Mouse (Mus musculus) ES-E14 (cell line): ENCODE data around the gene Rapgef2. TPM values are rescaled to one million over a fixed set of nuclear protein-coding genes. Genes with fewer than 3 reads are reported as not detected.

Source experiments
- DNase-seq: peaks from one replicate; pipeline ENCODE4 v3.0.0-alpha.2; 2013; ENCODE audit warnings: low read depth, low spot score
- H3K27ac ChIP-seq: 2 replicates; pipeline ENCODE4 v1.5.1; 2012; ENCODE audit warnings: low read depth, mild to moderate bottlenecking, low read length, moderate library complexity, mixed read lengths; ENCODE audit not compliant: poor library complexity, insufficient read depth, severe bottlenecking
- H3K36me3 ChIP-seq: 2 replicates; pipeline ENCODE4 v1.6.1; 2012; ENCODE audit warnings: mild to moderate bottlenecking, low read length, moderate library complexity, mixed read lengths; ENCODE audit not compliant: control insufficient read depth, poor library complexity, insufficient read depth, severe bottlenecking
- H3K4me1 ChIP-seq, 2 experiments: fragments of 150-350 bp in 1 of 2; sonication (generic) in 1 of 2; 2 replicates each; pipeline ENCODE4 v1.6.1; 2012; ENCODE audit warnings: low read length in 2 of 2, mild to moderate bottlenecking in 1 of 2, mixed read lengths in 1 of 2; ENCODE audit not compliant: control insufficient read depth in 2 of 2, insufficient read depth in 2 of 2, poor library complexity in 1 of 2
- H3K4me3 ChIP-seq, 2 experiments: fragments of 150-350 bp in 1 of 2; sonication (generic) in 1 of 2; 2 replicates each; pipeline ENCODE4 v1.5.1; 2012; ENCODE audit warnings: low read length in 2 of 2, low read depth in 1 of 2, mild to moderate bottlenecking in 1 of 2, mixed read lengths in 1 of 2; ENCODE audit not compliant: insufficient read depth in 1 of 2, poor library complexity in 1 of 2, severe bottlenecking in 1 of 2
- H3K9ac ChIP-seq: 2 replicates; pipeline ENCODE4 v1.6.1; 2012; ENCODE audit warnings: low read depth, mild to moderate bottlenecking, low read length, mixed read lengths; ENCODE audit not compliant: poor library complexity, insufficient read depth, severe bottlenecking
- H3K9me3 ChIP-seq: fragments of 150-350 bp; sonication (generic); 2 replicates; pipeline ENCODE4 v1.6.1; 2012; ENCODE audit warnings: low read depth, mild to moderate bottlenecking, low read length; ENCODE audit not compliant: control insufficient read depth, insufficient read depth
- CHD2 ChIP-seq: IDR thresholded peaks from 2 replicates; pipeline ENCODE4 v1.6.1; 2014; ENCODE audit warnings: mild to moderate bottlenecking, low read depth, low read length, inconsistent platforms
- HCFC1 ChIP-seq: IDR thresholded peaks from 2 replicates; pipeline ENCODE4 v1.6.1; 2012; ENCODE audit warnings: low read length, inconsistent platforms, borderline replicate concordance; ENCODE audit not compliant: insufficient read depth
- MAFK ChIP-seq: IDR thresholded peaks from 2 replicates; pipeline ENCODE4 v1.6.1; 2014; ENCODE audit warnings: mild to moderate bottlenecking, low read depth, low read length, inconsistent platforms; ENCODE audit not compliant: insufficient read depth
- ZC3H11A ChIP-seq: IDR thresholded peaks from 2 replicates; pipeline ENCODE4 v1.6.1; 2012; ENCODE audit warnings: low read depth, mild to moderate bottlenecking, inconsistent platforms, low read length, borderline replicate concordance
- ZNF384 ChIP-seq: IDR thresholded peaks from 2 replicates; pipeline ENCODE4 v1.6.1; 2012; ENCODE audit warnings: low read depth, low read length, inconsistent platforms
- in situ Hi-C, 2 experiments: fragments of 600-800 bp; cut with MboI; formaldehyde crosslinking; loops; one replicate each; pipeline ENCODE4 v1.15.1; 2025; ENCODE audit warnings: low sequenced_read_pairs in 2 of 2, inconsistent platforms in 1 of 2; ENCODE audit not compliant: unreplicated experiment in 2 of 2
- total RNA-seq: library from RNA; depleted of rRNA; stranded (reverse); fragments of 300-350 nt; gene quantifications from 2 replicates; pipeline ENCODE4 v1.2.3, GENCODE M21; 2012

The Rapgef2 gene
- total RNA-seq, 1 experiment, result 12.0 TPM

GRCm38 (mm10) chr3:79195280-79195679 lies 91.0 kb downstream of the Rapgef2 start:
- H3K4me3 ChIP-seq, result no peak overlapping the region
- TF ChIP-seq MAFK (no peak), CHD2 (no peak), ZC3H11A (no peak), ZNF384 (no peak), HCFC1 (no peak)
- no peak overlapping the region for H3K9ac ChIP-seq
- no peak overlapping the region for H3K27ac ChIP-seq
- no peaks in the 10 kb centered on the region for H3K9me3 ChIP-seq
- no peak for DNase-seq
- H3K36me3 ChIP-seq, result no peaks in the 10 kb centered on the region
- in situ Hi-C loops, result loop anchor here (10.0 to 25.0 kb wide), 2 partner anchors 233 to 240 kb away; no protein-coding TSS in a partner anchor
- no peaks in the 10 kb centered on the region for H3K4me1 ChIP-seq

GRCm38 (mm10) chr3:79194111-79194793 lies 92.1 kb downstream of the Rapgef2 start:
- no peak for DNase-seq
- Histone ChIP-seq H3K27ac (no peak overlapping the region), H3K4me3 (no peak overlapping the region), H3K9ac (no peak overlapping the region), H3K4me1 (no peaks in the 10 kb centered on the region), H3K36me3 (no peaks in the 10 kb centered on the region), H3K9me3 (no peaks in the 10 kb centered on the region)
- TF ChIP-seq CHD2 (no peak), ZNF384 (no peak), ZC3H11A (no peak), HCFC1 (no peak), MAFK (no peak)
- in situ Hi-C loops, result loop anchor here (10.0 to 25.0 kb wide), 2 partner anchors 232 to 239 kb away; no protein-coding TSS in a partner anchor

- H3K9ac ChIP-seq, result no peak overlapping the region
- DNase-seq, result no peak
- H3K4me3 ChIP-seq, result no peak overlapping the region
- no peaks in the 10 kb centered on the region for H3K4me1 ChIP-seq
- in situ Hi-C loops, result loop anchor here (10.0 to 25.0 kb wide), 2 partner anchors 231 to 238 kb away; no protein-coding TSS in a partner anchor
- TF ChIP-seq CHD2, result no peak
- no peak for TF ChIP-seq HCFC1
- no peak for TF ChIP-seq ZC3H11A
- no peak for TF ChIP-seq ZNF384
- no peak overlapping the region for H3K27ac ChIP-seq
- H3K36me3 ChIP-seq, result no peaks in the 10 kb centered on the region
- no peaks in the 10 kb centered on the region for H3K9me3 ChIP-seq
Observed at GRCm38 (mm10) chr3:79193001-79193400, 93.3 kb downstream of the Rapgef2 start.

- no peak overlapping the region for H3K27ac ChIP-seq
- no peaks in the 10 kb centered on the region for H3K4me1 ChIP-seq
- H3K4me3 ChIP-seq, result no peak overlapping the region
- in situ Hi-C loops, result loop anchor here (10.0 to 25.0 kb wide), 2 partner anchors 230 to 237 kb away; no protein-coding TSS in a partner anchor
- DNase-seq, result no peak
- H3K9ac ChIP-seq, result no peak overlapping the region
- no peaks in the 10 kb centered on the region for H3K36me3 ChIP-seq
- TF ChIP-seq CHD2 (no peak), ZNF384 (no peak), ZC3H11A (no peak), HCFC1 (no peak), MAFK (no peak)
- H3K9me3 ChIP-seq, result no peaks in the 10 kb centered on the region
Observed at GRCm38 (mm10) chr3:79191981-79192380, 94.3 kb downstream of the Rapgef2 start.

- no peak for DNase-seq
- Histone ChIP-seq H3K36me3 (no peaks in the 10 kb centered on the region), H3K27ac (no peak overlapping the region), H3K4me3 (no peak overlapping the region), H3K9me3 (no peaks in the 10 kb centered on the region), H3K9ac (no peak overlapping the region), H3K4me1 (no peaks in the 10 kb centered on the region)
- TF ChIP-seq ZNF384, result no peak
- TF ChIP-seq HCFC1, result no peak
- TF ChIP-seq CHD2, result no peak
- TF ChIP-seq MAFK, result no peak
- TF ChIP-seq ZC3H11A, result no peak
- in situ Hi-C loops, result loop anchor here (10.0 to 25.0 kb wide), 2 partner anchors 229 to 237 kb away; no protein-coding TSS in a partner anchor
Observed at GRCm38 (mm10) chr3:79191471-79191870, 94.8 kb downstream of the Rapgef2 start.
